Mouse (Mus musculus) thymus, adult 2 months (tissue): ENCODE data around the gene Atf6.

Source experiments
- CTCF ChIP-seq: fragments of 200-500 bp; IDR thresholded peaks from 2 replicates; pipeline ENCODE4 v1.5.1; 2012; ENCODE audit warnings: mild to moderate bottlenecking, control low read depth, low read length, moderate library complexity, borderline replicate concordance; ENCODE audit not compliant: control insufficient read depth, poor library complexity, insufficient read depth; ENCODE audit errors: extremely low read depth
- POLR2A ChIP-seq: fragments of 200-500 bp; IDR thresholded peaks from 2 replicates; pipeline ENCODE4 v1.6.1; 2012; ENCODE audit warnings: mild to moderate bottlenecking, low read length, control low read depth, moderate library complexity; ENCODE audit not compliant: control insufficient read depth, poor library complexity, insufficient read depth; ENCODE audit errors: extremely low read depth

GRCm38 (mm10) chr1:170844380-170844779 lies 23.2 kb downstream of the Atf6 start:
- TF ChIP-seq CTCF (no peak), POLR2A (no peak)
